Mouse (Mus musculus) CH12.LX (cell line): ENCODE measurements around the gene Dhrs1. TPM values are rescaled to one million over a fixed set of nuclear protein-coding genes. Genes with fewer than 3 reads are reported as not detected.

Experiments
- DNase-seq: peaks from one replicate; pipeline ENCODE4 v3.0.0-alpha.2; 2013; ENCODE audit errors: extremely low read depth
- H3K27ac ChIP-seq: 2 replicates; pipeline ENCODE4 v1.5.1; 2012; ENCODE audit warnings: low read depth, mild to moderate bottlenecking, control low read depth, moderate library complexity; ENCODE audit not compliant: insufficient read depth
- H3K27me3 ChIP-seq: replicated peaks from 2 replicates; pipeline ENCODE3; 2012; ENCODE audit warnings: inconsistent platforms
- H3K36me3 ChIP-seq, 2 experiments: replicated peaks in 1 of 2; 2 replicates each; pipeline versions ENCODE3 to v1.6.1; 2012; ENCODE audit warnings: inconsistent platforms in 1 of 2, low read length in 1 of 2, mild to moderate bottlenecking in 1 of 2, mixed read lengths in 1 of 2, moderate library complexity in 1 of 2; ENCODE audit not compliant: control insufficient read depth in 1 of 2, insufficient read depth in 1 of 2
- H3K4me1 ChIP-seq, 2 experiments: 2 replicates each; pipeline ENCODE4 v1.6.1; 2012; ENCODE audit warnings: inconsistent platforms in 1 of 2, moderate library complexity in 1 of 2; ENCODE audit not compliant: insufficient read depth in 2 of 2, control insufficient read depth in 1 of 2
- H3K4me2 ChIP-seq: 2 replicates; pipeline ENCODE4 v1.6.1; 2012; ENCODE audit warnings: low read depth, mild to moderate bottlenecking, control low read depth; ENCODE audit not compliant: poor library complexity, insufficient read depth, severe bottlenecking
- H3K4me3 ChIP-seq, 3 experiments: fragments of 150-350 bp in 1 of 3; sonication (generic) in 1 of 3; replicated peaks in 1 of 3; 2 replicates each; pipeline versions ENCODE3 to v1.5.1; 2011 to 2012; ENCODE audit warnings: low read depth in 2 of 3, low read length in 2 of 3, mild to moderate bottlenecking in 2 of 3, moderate library complexity in 2 of 3, control low read depth in 1 of 3, improper control_type of control experiment in 1 of 3, inconsistent platforms in 1 of 3, mixed read lengths in 1 of 3; ENCODE audit not compliant: poor library complexity in 1 of 3
- H3K79me2 ChIP-seq: replicated peaks from 2 replicates; pipeline ENCODE4 v1.6.1; 2012; ENCODE audit warnings: mild to moderate bottlenecking, moderate library complexity; ENCODE audit not compliant: control insufficient read depth, poor library complexity, insufficient read depth, severe bottlenecking; ENCODE audit errors: extremely low read depth
- H3K9ac ChIP-seq: 2 replicates; pipeline ENCODE4 v1.6.1; 2012; ENCODE audit warnings: low read depth, mild to moderate bottlenecking, control low read depth, moderate library complexity; ENCODE audit not compliant: insufficient read depth
- H3K9me3 ChIP-seq: replicated peaks from 2 replicates; pipeline ENCODE3; 2012; ENCODE audit warnings: low read length, inconsistent platforms, mixed read lengths
- BHLHE40 ChIP-seq: IDR thresholded peaks from 2 replicates; pipeline ENCODE4 v1.6.1; 2011; ENCODE audit warnings: mild to moderate bottlenecking, low read depth, low read length, improper control_type of control experiment
- CHD1 ChIP-seq: IDR thresholded peaks from 2 replicates; pipeline ENCODE4 v1.6.1; 2012; ENCODE audit warnings: low read depth, low read length, improper control_type of control experiment, inconsistent platforms
- CTCF ChIP-seq, 2 experiments: IDR thresholded peaks in 1 of 2; conservative IDR thresholded peaks in 1 of 2; 2 replicates each; pipeline ENCODE4 v1.5.1; 2011 to 2012; ENCODE audit warnings: low read depth in 2 of 2, low read length in 2 of 2, improper control_type of control experiment in 1 of 2, inconsistent platforms in 1 of 2, mild to moderate bottlenecking in 1 of 2, moderate library complexity in 1 of 2
- GABPA ChIP-seq: IDR thresholded peaks from 2 replicates; pipeline ENCODE4 v1.6.1; 2012; ENCODE audit warnings: low read depth, low read length, improper control_type of control experiment, inconsistent platforms; ENCODE audit not compliant: insufficient replicate concordance
- JUND ChIP-seq: conservative IDR thresholded peaks from 2 replicates; pipeline ENCODE4 v1.6.1; 2011; ENCODE audit warnings: low read depth, low read length, improper control_type of control experiment
- MAFK ChIP-seq: IDR thresholded peaks from 2 replicates; pipeline ENCODE4 v1.6.1; 2011; ENCODE audit warnings: low read length, improper control_type of control experiment; ENCODE audit not compliant: insufficient replicate concordance
- MAZ ChIP-seq: IDR thresholded peaks from 2 replicates; pipeline ENCODE4 v1.6.1; 2012; ENCODE audit warnings: low read depth, mild to moderate bottlenecking, inconsistent platforms, low read length, improper control_type of control experiment, moderate library complexity
- MEF2A ChIP-seq: IDR thresholded peaks from 2 replicates; pipeline ENCODE4 v1.6.1; 2014; ENCODE audit warnings: low read depth, mild to moderate bottlenecking, inconsistent platforms, low read length, improper control_type of control experiment, borderline replicate concordance
- MXI1 ChIP-seq: IDR thresholded peaks from 2 replicates; pipeline ENCODE4 v1.6.1; 2011; ENCODE audit warnings: mild to moderate bottlenecking, low read depth, low read length, improper control_type of control experiment
- NRF1 ChIP-seq: IDR thresholded peaks from 2 replicates; pipeline ENCODE4 v1.6.1; 2014; ENCODE audit warnings: low read depth, mild to moderate bottlenecking, inconsistent platforms, low read length, improper control_type of control experiment, moderate library complexity
- PAX5 ChIP-seq: IDR thresholded peaks from 2 replicates; pipeline ENCODE4 v1.6.1; 2012; ENCODE audit warnings: low read length, inconsistent platforms, mixed read lengths
- POLR2A ChIP-seq: IDR thresholded peaks from 2 replicates; pipeline ENCODE4 v1.6.1; 2011; ENCODE audit warnings: low read depth, mild to moderate bottlenecking, improper control_type of control experiment, low read length
- RAD21 ChIP-seq: IDR thresholded peaks from 2 replicates; pipeline ENCODE4 v1.6.1; 2011; ENCODE audit warnings: low read depth, mild to moderate bottlenecking, low read length, improper control_type of control experiment, moderate library complexity
- SIN3A ChIP-seq: IDR thresholded peaks from 2 replicates; pipeline ENCODE4 v1.6.1; 2012; ENCODE audit warnings: low read length, improper control_type of control experiment, inconsistent platforms
- SMC3 ChIP-seq: IDR thresholded peaks from 2 replicates; pipeline ENCODE4 v1.6.1; 2011; ENCODE audit warnings: low read depth, low read length, improper control_type of control experiment
- TBP ChIP-seq: conservative IDR thresholded peaks from 2 replicates; pipeline ENCODE4 v1.6.1; 2011; ENCODE audit warnings: low read depth, low read length, improper control_type of control experiment
- TCF12 ChIP-seq: IDR thresholded peaks from 2 replicates; pipeline ENCODE4 v1.6.1; 2014; ENCODE audit warnings: low read depth, mild to moderate bottlenecking, inconsistent platforms, low read length, improper control_type of control experiment
- UBTF ChIP-seq: IDR thresholded peaks from 2 replicates; pipeline ENCODE4 v1.6.1; 2012; ENCODE audit warnings: low read depth, mild to moderate bottlenecking, inconsistent platforms, low read length, improper control_type of control experiment, moderate library complexity
- USF2 ChIP-seq: conservative IDR thresholded peaks from 2 replicates; pipeline ENCODE4 v1.6.1; 2011; ENCODE audit warnings: low read depth, low read length, improper control_type of control experiment
- ZC3H11A ChIP-seq: IDR thresholded peaks from 2 replicates; pipeline ENCODE4 v1.6.1; 2012; ENCODE audit warnings: low read depth, mild to moderate bottlenecking, inconsistent platforms, low read length, improper control_type of control experiment
- ZKSCAN1 ChIP-seq: IDR thresholded peaks from 2 replicates; pipeline ENCODE4 v1.6.1; 2012; ENCODE audit warnings: low read depth, inconsistent platforms, low read length, improper control_type of control experiment, borderline replicate concordance
- ZMIZ1 ChIP-seq: IDR thresholded peaks from 2 replicates; pipeline ENCODE4 v1.6.1; 2012; ENCODE audit warnings: low read depth, mild to moderate bottlenecking, inconsistent platforms, low read length, improper control_type of control experiment
- ZNF384 ChIP-seq: IDR thresholded peaks from 2 replicates; pipeline ENCODE4 v1.6.1; 2012; ENCODE audit warnings: low read depth, low read length, improper control_type of control experiment, inconsistent platforms
- dilution Hi-C: fragments of 300-500 bp; cut with MboI; formaldehyde crosslinking; loops from 2 replicates; pipeline ENCODE4 v1.14.3; 2020; ENCODE audit warnings: low sequenced_read_pairs; ENCODE audit not compliant: extremely low pct_unique_long_range_greater_than_20kb, extremely low pct_ligation_motif_present
- in situ Hi-C: fragments of 300-500 bp; cut with MboI; formaldehyde crosslinking; loops from 3 replicates; pipeline ENCODE4 v1.14.3; 2019; ENCODE audit warnings: low sequenced_read_pairs, low pct_ligation_motif_present, low pct_unique_long_range_greater_than_20kb, mixed read lengths
- polyA plus RNA-seq: library from polyadenylated mRNA; unstranded; fragments of >175 nt; gene quantifications from 2 replicates; pipeline ENCODE4 v1.2.1, GENCODE M21; 2012; ENCODE audit warnings: low read depth; ENCODE audit not compliant: insufficient read length
- total RNA-seq, 2 experiments: library from RNA; depleted of rRNA; stranded (reverse); fragments of 300-350 nt in 1 of 2; fragments of >200 nt in 1 of 2; gene quantifications; 2 replicates each; pipeline ENCODE4 v1.2.3; 2012 to 2014

Dhrs1 gene
- total and polyA plus RNA-seq, 3 experiments: 26.1 to 34.1 (median 33.2) TPM

- Histone ChIP-seq H3K4me1 (peaks cover 0 to 23% of the 10 kb centered on the region in 2 experiments; a peak in 2 of 4 replicates), H3K4me3 (no peak overlapping the region), H3K9me3 (no peaks in the 10 kb centered on the region), H3K27ac (no peak overlapping the region), H3K4me2 (no peak overlapping the region), H3K27me3 (peaks cover 10% of the 10 kb centered on the region), H3K9ac (no peak overlapping the region), H3K36me3 (peaks cover 5% of the 10 kb centered on the region in 2 experiments), H3K79me2 (no peaks in the 10 kb centered on the region)
- DNase-seq: no peak
- dilution Hi-C loops: no loop called here
- in situ Hi-C loops: no loop called here
- TF ChIP-seq ZKSCAN1: no peak
- TF ChIP-seq ZNF384: no peak
- no peak for TF ChIP-seq ZC3H11A
- no peak for TF ChIP-seq SMC3
- no peak for TF ChIP-seq MEF2A
- no peak for TF ChIP-seq JUND
Measured at GRCm38 (mm10) chr14:55733889-55734288, 11.6 kb downstream of the Dhrs1 start.

GRCm38 (mm10) chr14:55730531-55731032 lies 14.9 kb downstream of the Dhrs1 start:
- H3K4me2 ChIP-seq: no peak overlapping the region
- no peaks in the 10 kb centered on the region for H3K36me3 ChIP-seq
- DNase-seq: no peak
- peaks cover 0 to 25% of the 10 kb centered on the region in 2 experiments; a peak in 3 of 4 replicates for H3K4me1 ChIP-seq
- no peak overlapping the region for H3K9ac ChIP-seq
- TF ChIP-seq UBTF: no peak
- TF ChIP-seq USF2: no peak
- TF ChIP-seq PAX5: no peak
- no peak for TF ChIP-seq GABPA
- no peak for TF ChIP-seq BHLHE40
- TF ChIP-seq MXI1: no peak
- no peak for TF ChIP-seq ZKSCAN1
- TF ChIP-seq, all 38 proteins: peak for 0
- no peaks in the 10 kb centered on the region for H3K79me2 ChIP-seq
- in situ Hi-C loops: no loop called here
- H3K4me3 ChIP-seq: no peak overlapping the region
- H3K27ac ChIP-seq: no peak overlapping the region
- dilution Hi-C loops: no loop called here
- peaks cover 28% of the 10 kb centered on the region for H3K27me3 ChIP-seq
- H3K9me3 ChIP-seq: no peaks in the 10 kb centered on the region

- Histone ChIP-seq H3K4me2 (no peak overlapping the region), H3K4me1 (peaks cover 2 to 26% of the 10 kb centered on the region in 2 experiments; a peak in 3 of 4 replicates), H3K4me3 (no peak overlapping the region), H3K9ac (no peak overlapping the region), H3K79me2 (no peaks in the 10 kb centered on the region), H3K36me3 (no peaks in the 10 kb centered on the region), H3K27ac (no peak overlapping the region), H3K27me3 (peaks cover 32% of the 10 kb centered on the region), H3K9me3 (no peaks in the 10 kb centered on the region)
- no peak for DNase-seq
- in situ Hi-C loops: no loop called here
- dilution Hi-C loops: no loop called here
- TF ChIP-seq RAD21: no peak
- TF ChIP-seq POLR2A: no peak
- TF ChIP-seq MAFK: no peak
- no peak for TF ChIP-seq TCF12
- no peak for TF ChIP-seq MAZ
- no peak for TF ChIP-seq NRF1
- no peak for TF ChIP-seq ZMIZ1
- no peak for TF ChIP-seq GABPA
- no peak for TF ChIP-seq CHD1
- TF ChIP-seq ZNF384: no peak
- no peak for TF ChIP-seq TBP
- no peak for TF ChIP-seq SIN3A
- no peak for TF ChIP-seq CTCF (conservative IDR thresholded peaks at IDR 0.05 in 1 of 2, IDR thresholded peaks at IDR 0.05 in 1 of 2; ENCODE audit: low read depth in 2 of 2, low read length in 2 of 2)
Measured at GRCm38 (mm10) chr14:55730116-55730515, 15.4 kb downstream of the Dhrs1 start.
